Mouse (Mus musculus) gastrocnemius, adult 2 months (tissue): ENCODE measurements at regions not wholly inside any gene's neighbourhood (a gene's known extent, or its start where the extent isn't known, plus 50 kb on each side); places are given as distances from the start of the nearest gene placed in this dataset.

Source experiments
- DNase-seq: peaks from one replicate; pipeline ENCODE4 v3.0.0; 2022
- H3K27ac ChIP-seq: fragments of 200-600 bp; 2 replicates; pipeline ENCODE4 v1.8.1; 2022; ENCODE audit warnings: mild to moderate bottlenecking
- H3K4me3 ChIP-seq: fragments of 200-600 bp; 2 replicates; pipeline ENCODE4 v1.8.1; 2022; ENCODE audit warnings: mild to moderate bottlenecking, moderate library complexity
- CTCF ChIP-seq: fragments of 200-600 bp; IDR thresholded peaks from 2 replicates; pipeline ENCODE4 v1.8.1; 2022; ENCODE audit warnings: antibody characterized with exemption, mild to moderate bottlenecking, moderate library complexity
- intact Hi-C: fragments of 180-260 bp; cut with DNase I; formaldehyde crosslinking; loops from one replicate; pipeline ENCODE4 v1.15.1; 2025

GRCm38 (mm10) chr14:98937933-98938332 is 56.2 kb downstream of the Rpl36a-ps1 start:
- no peak for TF ChIP-seq CTCF
- no peak for DNase-seq
- Histone ChIP-seq H3K4me3 (no peak overlapping the region), H3K27ac (no peak overlapping the region)
- intact Hi-C loops, result no loop called here

GRCm38 (mm10) chr14:98937373-98937772 is 56.7 kb downstream of the Rpl36a-ps1 start:
- intact Hi-C loops, result no loop called here
- Histone ChIP-seq H3K27ac (no peak overlapping the region), H3K4me3 (no peak overlapping the region)
- DNase-seq, result no peak
- TF ChIP-seq CTCF, result no peak

GRCm38 (mm10) chr14:98933371-98933916 is 60.7 kb downstream of the Rpl36a-ps1 start:
- Histone ChIP-seq H3K27ac (no peak overlapping the region), H3K4me3 (no peak overlapping the region)
- no peak for DNase-seq
- intact Hi-C loops, result no loop called here
- TF ChIP-seq CTCF, result no peak

- intact Hi-C loops, result no loop called here
Observed at GRCm38 (mm10) chr14:98929276-98929675, 64.8 kb downstream of the Rpl36a-ps1 start.

GRCm38 (mm10) chr14:98908234-98908633 is 85.9 kb downstream of the Rpl36a-ps1 start:
- intact Hi-C loops, result no loop called here
- no peak overlapping the region for H3K27ac ChIP-seq
- DNase-seq, result no peak
- TF ChIP-seq CTCF, result no peak
- H3K4me3 ChIP-seq, result no peak overlapping the region

More at GRCm38 (mm10) chr14:98929276-98929675, 64.8 kb downstream of the Rpl36a-ps1 start:
- H3K4me3 ChIP-seq, result no peak overlapping the region
- H3K27ac ChIP-seq, result no peak overlapping the region
- no peak for DNase-seq
- no peak for TF ChIP-seq CTCF

- intact Hi-C loops, result no loop called here
- H3K4me3 ChIP-seq, result no peak overlapping the region
- no peak for DNase-seq
- no peak overlapping the region for H3K27ac ChIP-seq
- no peak for TF ChIP-seq CTCF
Observed at GRCm38 (mm10) chr14:98898876-98899275, 95.2 kb downstream of the Rpl36a-ps1 start.

- intact Hi-C loops, result no loop called here
- no peak for TF ChIP-seq CTCF
- DNase-seq, result no peak
- H3K4me3 ChIP-seq, result no peak overlapping the region
- no peak overlapping the region for H3K27ac ChIP-seq
Observed at GRCm38 (mm10) chr14:98897390-98897789, 96.7 kb downstream of the Rpl36a-ps1 start.

- Histone ChIP-seq H3K27ac (no peak overlapping the region), H3K4me3 (no peak overlapping the region)
- DNase-seq, result no peak
- no peak for TF ChIP-seq CTCF
- intact Hi-C loops, result no loop called here
Observed at GRCm38 (mm10) chr14:98895933-98896332, 98.2 kb downstream of the Rpl36a-ps1 start.

- no peak for DNase-seq
- TF ChIP-seq CTCF, result no peak
- Histone ChIP-seq H3K27ac (no peak overlapping the region), H3K4me3 (no peak overlapping the region)
- intact Hi-C loops, result no loop called here
Observed at GRCm38 (mm10) chr14:98892670-98893069, 101.4 kb downstream of the Rpl36a-ps1 start.

- Histone ChIP-seq H3K4me3 (peak overlapping the region; percentile 43), H3K27ac (no peak overlapping the region)
- TF ChIP-seq CTCF, result no peak
- DNase-seq, result no peak
- intact Hi-C loops, result no loop called here
Observed at GRCm38 (mm10) chr14:98891252-98891947, 102.7 kb downstream of the Rpl36a-ps1 start.

GRCm38 (mm10) chr14:98887588-98887987 is 106.5 kb downstream of the Rpl36a-ps1 start:
- DNase-seq, result no peak
- Histone ChIP-seq H3K27ac (no peak overlapping the region), H3K4me3 (no peak overlapping the region)
- no peak for TF ChIP-seq CTCF
- intact Hi-C loops, result no loop called here

GRCm38 (mm10) chr14:98886982-98887381 is 107.1 kb downstream of the Rpl36a-ps1 start:
- intact Hi-C loops, result no loop called here
- TF ChIP-seq CTCF, result peak; percentile 49
- no peak overlapping the region for H3K27ac ChIP-seq
- no peak for DNase-seq
- H3K4me3 ChIP-seq, result no peak overlapping the region

- Histone ChIP-seq H3K4me3 (no peak overlapping the region), H3K27ac (no peak overlapping the region)
- TF ChIP-seq CTCF, result no peak
- DNase-seq, result no peak
- intact Hi-C loops, result no loop called here
Observed at GRCm38 (mm10) chr14:98882586-98882985, 111.5 kb downstream of the Rpl36a-ps1 start.

- no peak overlapping the region for H3K27ac ChIP-seq
- no peak for DNase-seq
- no peak overlapping the region for H3K4me3 ChIP-seq
- TF ChIP-seq CTCF, result no peak
- intact Hi-C loops, result no loop called here
Observed at GRCm38 (mm10) chr14:98877956-98878355, 116.2 kb downstream of the Rpl36a-ps1 start.
